Mouse (Mus musculus): Measurements from ENCODE around the gene Actr6. TPM values are rescaled to one million over a fixed set of nuclear protein-coding genes. Genes with fewer than 3 reads are reported as not detected.

Gene Actr6
- polyA plus RNA-seq, 1 experiment from 2014 or later: 41.6 TPM

GRCm38 (mm10) chr10:89747911-89748310, 15.8 kb upstream of the Actr6 start:
- no peaks in the 10 kb centered on the region for H3K9me3 ChIP-seq
- WGBS: 87% methylated on average over 1 of the region's 1 CpGs
- no peak overlapping the region for H3K9ac ChIP-seq (replicated peaks)
- H3K27ac ChIP-seq (replicated peaks): no peak overlapping the region
- no peak for ATAC-seq (ENCODE audit: low FRiP score, low read depth)
- peaks cover 9% of the 10 kb centered on the region; the same call in 1 of the 2 replicates for H3K4me1 ChIP-seq
- no peaks in the 10 kb centered on the region for H3K36me3 ChIP-seq
- no peak overlapping the region for H3K4me2 ChIP-seq (replicated peaks)
- no peaks in the 10 kb centered on the region for H3K27me3 ChIP-seq
- H3K4me3 ChIP-seq: no peak overlapping the region

- 92% methylated on average over 8 of the region's 8 CpGs for WGBS
- Histone ChIP-seq H3K9ac (replicated peaks) (no peak overlapping the region), H3K27me3 (no peaks in the 10 kb centered on the region), H3K27ac (replicated peaks) (no peak overlapping the region), H3K4me3 (no peak overlapping the region), H3K4me2 (replicated peaks) (no peak overlapping the region), H3K4me1 (peaks cover 9% of the 10 kb centered on the region; the same call in 1 of the 2 replicates), H3K36me3 (no peaks in the 10 kb centered on the region), H3K9me3 (no peaks in the 10 kb centered on the region)
- ATAC-seq (ENCODE audit: low FRiP score, low read depth): no peak
Measured at GRCm38 (mm10) chr10:89747221-89747905, 15.3 kb upstream of the Actr6 start.

GRCm38 (mm10) chr10:89746581-89746980, 14.5 kb upstream of the Actr6 start:
- Histone ChIP-seq H3K9me3 (no peaks in the 10 kb centered on the region), H3K36me3 (no peaks in the 10 kb centered on the region), H3K4me3 (no peak overlapping the region), H3K27ac (replicated peaks) (no peak overlapping the region), H3K4me2 (replicated peaks) (no peak overlapping the region), H3K27me3 (no peaks in the 10 kb centered on the region), H3K9ac (replicated peaks) (no peak overlapping the region), H3K4me1 (peaks cover 9% of the 10 kb centered on the region; the same call in 1 of the 2 replicates)
- 71% methylated on average over 3 of the region's 3 CpGs for WGBS
- no peak for ATAC-seq (ENCODE audit: low FRiP score, low read depth)

GRCm38 (mm10) chr10:89745666-89746020, 13.5 kb upstream of the Actr6 start:
- no peak overlapping the region for H3K27ac ChIP-seq (replicated peaks)
- 0% methylated on average over 14 of the region's 14 CpGs for WGBS
- H3K4me3 ChIP-seq: peak overlapping the region; percentile 90
- peaks cover 9% of the 10 kb centered on the region; the same call in 1 of the 2 replicates for H3K4me1 ChIP-seq
- H3K9me3 ChIP-seq: no peaks in the 10 kb centered on the region
- no peak for ATAC-seq (ENCODE audit: low FRiP score, low read depth)
- peak overlapping the region; percentile 90 for H3K9ac ChIP-seq (replicated peaks)
- H3K27me3 ChIP-seq: no peaks in the 10 kb centered on the region
- peak overlapping the region; percentile 75 for H3K4me2 ChIP-seq (replicated peaks)
- no peaks in the 10 kb centered on the region for H3K36me3 ChIP-seq

- Histone ChIP-seq H3K4me1 (peaks cover 9% of the 10 kb centered on the region; the same call in 1 of the 2 replicates), H3K27ac (replicated peaks) (peak within 1 kb of the TSS; percentile 87), H3K27me3 (no peaks in the 10 kb centered on the region), H3K36me3 (no peaks in the 10 kb centered on the region), H3K4me3 (peak within 1 kb of the TSS; percentile 90), H3K9me3 (no peaks in the 10 kb centered on the region), H3K9ac (replicated peaks) (peak within 1 kb of the TSS; percentile 90), H3K4me2 (replicated peaks) (peak within 1 kb of the TSS; percentile 75)
- peak; percentile 95 for ATAC-seq (ENCODE audit: low FRiP score, low read depth)
- under 1% methylated on average over 84 of the region's 85 CpGs for WGBS
Measured at GRCm38 (mm10) chr10:89744871-89745665, 13.0 kb upstream of the Actr6 start, which contains the start of gene Uhrf1bp1l. Gene Uhrf1bp1l, plus strand, starts transcription at chr10:89744991.

- 24% methylated on average over 3 of the region's 3 CpGs for WGBS
- ATAC-seq (ENCODE audit: low FRiP score, low read depth): no peak
Measured at GRCm38 (mm10) chr10:89744341-89744740, 12.2 kb upstream of the Actr6 start.

GRCm38 (mm10) chr10:89743266-89743665, 11.2 kb upstream of the Actr6 start:
- WGBS: 88% methylated on average over 4 of the region's 4 CpGs
- Histone ChIP-seq H3K9me3 (no peaks in the 10 kb centered on the region), H3K9ac (replicated peaks) (no peak overlapping the region), H3K4me3 (no peak overlapping the region), H3K36me3 (no peaks in the 10 kb centered on the region), H3K27ac (replicated peaks) (no peak overlapping the region), H3K4me2 (replicated peaks) (no peak overlapping the region), H3K27me3 (no peaks in the 10 kb centered on the region), H3K4me1 (peaks cover 9% of the 10 kb centered on the region; the same call in 1 of the 2 replicates)
- no peak for ATAC-seq (ENCODE audit: low FRiP score, low read depth)

More at GRCm38 (mm10) chr10:89744341-89744740, 12.2 kb upstream of the Actr6 start:
- H3K27ac ChIP-seq (replicated peaks): no peak overlapping the region
- H3K4me3 ChIP-seq: peak overlapping the region; percentile 90
- peak overlapping the region; percentile 75 for H3K4me2 ChIP-seq (replicated peaks)
- H3K4me1 ChIP-seq: peaks cover 9% of the 10 kb centered on the region; the same call in 1 of the 2 replicates
- no peaks in the 10 kb centered on the region for H3K36me3 ChIP-seq
- no peaks in the 10 kb centered on the region for H3K27me3 ChIP-seq
- H3K9me3 ChIP-seq: no peaks in the 10 kb centered on the region
- H3K9ac ChIP-seq (replicated peaks): no peak overlapping the region

- Histone ChIP-seq H3K4me1 (0 out of 2 replicates have a peak, but pooled peaks cover 2% of the 10 kb centered on the region), H3K4me2 (replicated peaks) (no peak overlapping the region), H3K4me3 (no peak overlapping the region), H3K27ac (replicated peaks) (no peak overlapping the region), H3K9ac (replicated peaks) (no peak overlapping the region), H3K27me3 (no peaks in the 10 kb centered on the region), H3K36me3 (no peaks in the 10 kb centered on the region), H3K9me3 (no peaks in the 10 kb centered on the region)
- ATAC-seq (ENCODE audit: low FRiP score, low read depth): no peak
- 83% methylated on average over 6 of the region's 6 CpGs for WGBS
Measured at GRCm38 (mm10) chr10:89740995-89741394, 8.9 kb upstream of the Actr6 start.

GRCm38 (mm10) chr10:89739703-89740102, 7.6 kb upstream of the Actr6 start:
- no peak for ATAC-seq (ENCODE audit: low FRiP score, low read depth)
- Histone ChIP-seq H3K27ac (replicated peaks) (no peak overlapping the region), H3K9me3 (no peaks in the 10 kb centered on the region), H3K4me3 (no peak overlapping the region), H3K36me3 (no peaks in the 10 kb centered on the region), H3K9ac (replicated peaks) (no peak overlapping the region), H3K4me1 (no peaks in the 10 kb centered on the region), H3K27me3 (no peaks in the 10 kb centered on the region), H3K4me2 (replicated peaks) (no peak overlapping the region)
- 61% methylated on average over 7 of the region's 7 CpGs for WGBS

GRCm38 (mm10) chr10:89738395-89738794, 6.3 kb upstream of the Actr6 start:
- Histone ChIP-seq H3K27ac (replicated peaks) (no peak overlapping the region), H3K27me3 (no peaks in the 10 kb centered on the region), H3K9me3 (no peaks in the 10 kb centered on the region), H3K4me3 (no peak overlapping the region), H3K4me2 (replicated peaks) (no peak overlapping the region), H3K36me3 (no peaks in the 10 kb centered on the region), H3K9ac (replicated peaks) (no peak overlapping the region), H3K4me1 (no peaks in the 10 kb centered on the region)
- WGBS: 89% methylated on average over 9 of the region's 9 CpGs
- no peak for ATAC-seq (ENCODE audit: low FRiP score, low read depth)

- H3K9ac ChIP-seq (replicated peaks): no peak overlapping the region
- 97% methylated on average over 3 of the region's 3 CpGs for WGBS
- no peaks in the 10 kb centered on the region for H3K9me3 ChIP-seq
- no peaks in the 10 kb centered on the region for H3K27me3 ChIP-seq
- H3K36me3 ChIP-seq: no peaks in the 10 kb centered on the region
- H3K4me1 ChIP-seq: peaks cover under 1% of the 10 kb centered on the region; the same call in 1 of the 2 replicates
- no peak overlapping the region for H3K4me3 ChIP-seq
- ATAC-seq (ENCODE audit: low FRiP score, low read depth): no peak
- no peak overlapping the region for H3K4me2 ChIP-seq (replicated peaks)
- no peak overlapping the region for H3K27ac ChIP-seq (replicated peaks)
Measured at GRCm38 (mm10) chr10:89737887-89738286, 5.8 kb upstream of the Actr6 start.

- 46% methylated on average over 5 of the region's 5 CpGs for WGBS
- H3K36me3 ChIP-seq: no peaks in the 10 kb centered on the region
- H3K27ac ChIP-seq (replicated peaks): no peak overlapping the region
- ATAC-seq (ENCODE audit: low FRiP score, low read depth): no peak
- H3K9ac ChIP-seq (replicated peaks): no peak overlapping the region
- H3K9me3 ChIP-seq: no peaks in the 10 kb centered on the region
- H3K4me1 ChIP-seq: peaks cover 4% of the 10 kb centered on the region
- no peak overlapping the region for H3K4me2 ChIP-seq (replicated peaks)
- H3K27me3 ChIP-seq: no peaks in the 10 kb centered on the region
- no peak overlapping the region for H3K4me3 ChIP-seq
Measured at GRCm38 (mm10) chr10:89737092-89737491, 5.0 kb upstream of the Actr6 start.
